Mouse (Mus musculus) forebrain, embryonic 15.5 days (tissue): ENCODE measurements around the gene Rbp1. TPM values are rescaled to one million over a fixed set of nuclear protein-coding genes. Genes with fewer than 3 reads are reported as not detected.

Experiments used
- ATAC-seq: fragments of 200-750 bp; cut with Nextera tagmentation; replicated peaks from 2 replicates; pipeline ENCODE4 v1.8.0; 2017; ENCODE audit warnings: mild to moderate bottlenecking, moderate TSS enrichment, moderate library complexity
- H3K27ac ChIP-seq: fragments of 300-500 bp; sonication (generic); replicated peaks from 2 replicates; pipeline ENCODE4 v1.5.1; 2015; ENCODE audit warnings: mild to moderate bottlenecking, inconsistent platforms
- H3K27me3 ChIP-seq: fragments of 300-500 bp; sonication (generic); 2 replicates; pipeline ENCODE4 v1.6.1; 2015; ENCODE audit warnings: inconsistent platforms
- H3K36me3 ChIP-seq: fragments of 300-500 bp; sonication (generic); 2 replicates; pipeline ENCODE4 v1.6.1; 2015; ENCODE audit warnings: mild to moderate bottlenecking, inconsistent platforms
- H3K4me1 ChIP-seq: fragments of 300-500 bp; sonication (generic); 2 replicates; pipeline ENCODE4 v1.6.1; 2015; ENCODE audit warnings: inconsistent platforms
- H3K4me2 ChIP-seq: fragments of 300-500 bp; sonication (generic); replicated peaks from 2 replicates; pipeline ENCODE4 v1.6.1; 2015; ENCODE audit warnings: mild to moderate bottlenecking, inconsistent platforms
- H3K4me3 ChIP-seq: fragments of 300-500 bp; sonication (generic); 2 replicates; pipeline ENCODE4 v1.5.1; 2015; ENCODE audit warnings: mild to moderate bottlenecking, inconsistent platforms
- H3K9ac ChIP-seq: fragments of 300-500 bp; sonication (generic); replicated peaks from 2 replicates; pipeline ENCODE4 v1.6.1; 2015; ENCODE audit warnings: mild to moderate bottlenecking, inconsistent platforms
- H3K9me3 ChIP-seq: fragments of 300-500 bp; sonication (generic); 2 replicates; pipeline ENCODE4 v1.6.1; 2016; ENCODE audit warnings: inconsistent platforms
- WGBS: fragments of 180-500 bp; shearing (Covaris S2); methylation state at CpG from one replicate; pipeline ENCODE4 v1.1.7; 2015; ENCODE audit warnings: mixed read lengths; 5-methylcytosine and 5-hydroxymethylcytosine counted together
- polyA plus RNA-seq: library from polyadenylated mRNA; unstranded; fragments of >200 nt; fragmentation: Nextera tagmentation; extraction: Ambion mirVana; gene quantifications from 2 replicates; pipeline ENCODE4 v1.2.1, GENCODE M21; 2015

The Rbp1 gene
- polyA plus RNA-seq, 1 experiment from 2014 or later: 42.7 TPM

- Histone ChIP-seq H3K4me1 (peaks cover 31% of the 10 kb centered on the region), H3K4me3 (no peak overlapping the region), H3K9me3 (no peaks in the 10 kb centered on the region), H3K27me3 (0 out of 2 replicates have a peak, but pooled peaks cover 4% of the 10 kb centered on the region), H3K9ac (no peak overlapping the region), H3K36me3 (no peaks in the 10 kb centered on the region), H3K4me2 (no peak overlapping the region), H3K27ac (no peak overlapping the region)
- WGBS: 77% methylated on average over 4 of the region's 4 CpGs
- ATAC-seq: no peak
Observed at GRCm38 (mm10) chr9:98427906-98428517, 5.3 kb downstream of the Rbp1 start.

- Histone ChIP-seq H3K36me3 (no peaks in the 10 kb centered on the region), H3K27me3 (0 out of 2 replicates have a peak, but pooled peaks cover 4% of the 10 kb centered on the region), H3K4me1 (peaks cover 31% of the 10 kb centered on the region), H3K9ac (no peak overlapping the region), H3K9me3 (no peaks in the 10 kb centered on the region), H3K4me3 (no peak overlapping the region), H3K4me2 (no peak overlapping the region), H3K27ac (no peak overlapping the region)
- no peak for ATAC-seq
- 64% methylated on average over 8 of the region's 8 CpGs for WGBS
Observed at GRCm38 (mm10) chr9:98428783-98429182, 6.0 kb downstream of the Rbp1 start.

GRCm38 (mm10) chr9:98429806-98430205 is 7.0 kb downstream of the Rbp1 start:
- no peak for ATAC-seq
- H3K9ac ChIP-seq: no peak overlapping the region
- no peak overlapping the region for H3K4me3 ChIP-seq
- 11% methylated on average over 7 of the region's 7 CpGs for WGBS
- H3K9me3 ChIP-seq: no peaks in the 10 kb centered on the region
- no peaks in the 10 kb centered on the region for H3K36me3 ChIP-seq
- peaks cover 23% of the 10 kb centered on the region for H3K4me1 ChIP-seq
- no peak overlapping the region; the same call in 1 of the 2 replicates for H3K27ac ChIP-seq
- H3K4me2 ChIP-seq: peak overlapping the region; percentile 7
- no peaks in the 10 kb centered on the region for H3K27me3 ChIP-seq

DNA sequence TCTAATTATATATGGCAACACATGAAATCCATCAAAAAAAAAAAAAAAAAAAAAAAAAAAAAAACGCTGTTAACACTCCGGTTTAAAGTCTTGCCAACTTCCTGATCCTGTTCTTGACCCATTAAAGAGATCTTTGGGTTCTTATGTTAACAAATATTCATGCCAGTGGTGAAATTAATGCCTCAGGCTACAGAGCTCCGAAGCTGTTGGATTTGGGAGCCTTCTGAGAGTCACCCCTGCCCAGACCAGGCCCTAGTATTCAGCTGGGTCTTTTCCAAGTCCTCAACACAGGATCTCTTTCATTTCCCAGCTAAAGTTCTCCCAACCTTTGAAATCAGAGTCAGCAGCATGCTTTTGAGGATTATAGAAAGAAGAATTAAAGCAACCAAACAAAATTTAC is 7.8 kb downstream of the Rbp1 start:
- no peak overlapping the region for H3K4me2 ChIP-seq
- no peak overlapping the region for H3K27ac ChIP-seq
- H3K4me1 ChIP-seq: peaks cover 21% of the 10 kb centered on the region
- no peak overlapping the region for H3K9ac ChIP-seq
- H3K27me3 ChIP-seq: no peaks in the 10 kb centered on the region
- no peaks in the 10 kb centered on the region for H3K36me3 ChIP-seq
- H3K4me3 ChIP-seq: no peak overlapping the region
- ATAC-seq: no peak
- no peaks in the 10 kb centered on the region for H3K9me3 ChIP-seq
- WGBS: 57% methylated on average over 3 of the region's 3 CpGs

GRCm38 (mm10) chr9:98433021-98433420 is 10.3 kb downstream of the Rbp1 start:
- Histone ChIP-seq H3K36me3 (no peaks in the 10 kb centered on the region), H3K27ac (no peak overlapping the region), H3K9me3 (no peaks in the 10 kb centered on the region), H3K27me3 (no peaks in the 10 kb centered on the region), H3K4me2 (no peak overlapping the region), H3K4me1 (peaks cover 18% of the 10 kb centered on the region), H3K4me3 (no peak overlapping the region), H3K9ac (no peak overlapping the region)
- 30% methylated on average over 2 of the region's 2 CpGs for WGBS
- ATAC-seq: no peak

DNA sequence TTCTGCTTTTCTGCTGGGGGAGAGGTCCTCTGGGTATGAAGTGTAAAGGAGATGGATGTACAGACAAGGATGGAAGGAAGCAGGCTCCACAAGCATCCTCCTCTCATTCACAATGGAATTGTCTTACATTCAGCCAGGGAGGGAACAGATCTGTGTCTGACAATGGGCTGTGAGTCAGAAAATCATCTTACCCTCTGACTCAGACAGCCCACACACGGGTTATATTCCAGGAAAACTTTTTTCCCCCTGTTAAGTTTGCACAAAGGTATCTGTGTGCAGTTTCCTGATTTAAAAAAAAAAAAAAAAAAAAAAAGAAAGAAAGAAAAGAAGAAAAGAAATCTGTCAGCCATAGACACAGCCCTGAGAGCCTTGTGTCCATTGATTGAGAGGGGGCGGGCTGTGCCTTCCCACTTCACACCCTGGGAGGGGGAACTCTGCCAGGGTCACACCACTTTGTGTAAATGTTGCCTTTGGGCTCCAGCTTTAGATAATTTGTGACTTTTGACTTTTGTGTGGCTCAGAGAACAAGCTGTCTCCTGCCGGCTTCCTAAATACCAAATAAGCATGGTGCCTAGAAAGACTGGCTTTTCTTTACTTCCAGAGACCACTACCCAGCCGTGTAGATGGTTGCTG is 11.3 kb downstream of the Rbp1 start:
- Histone ChIP-seq H3K4me1 (peaks cover 15% of the 10 kb centered on the region), H3K4me3 (no peak overlapping the region), H3K4me2 (no peak overlapping the region), H3K9me3 (no peaks in the 10 kb centered on the region), H3K36me3 (no peaks in the 10 kb centered on the region), H3K27me3 (no peaks in the 10 kb centered on the region), H3K9ac (no peak overlapping the region), H3K27ac (no peak overlapping the region)
- ATAC-seq: no peak
- WGBS: 20% methylated on average over 4 of the region's 4 CpGs

GRCm38 (mm10) chr9:98437819-98438218 is 15.1 kb downstream of the Rbp1 start:
- H3K4me3 ChIP-seq: no peak overlapping the region
- no peak for ATAC-seq
- H3K4me1 ChIP-seq: peaks cover 5% of the 10 kb centered on the region
- H3K4me2 ChIP-seq: no peak overlapping the region
- H3K9ac ChIP-seq: no peak overlapping the region
- 90% methylated on average over 4 of the region's 4 CpGs for WGBS
- no peaks in the 10 kb centered on the region; the same call in 1 of the 2 replicates for H3K27me3 ChIP-seq
- no peaks in the 10 kb centered on the region for H3K36me3 ChIP-seq
- no peaks in the 10 kb centered on the region for H3K9me3 ChIP-seq
- H3K27ac ChIP-seq: no peak overlapping the region

GRCm38 (mm10) chr9:98439091-98439490 is 16.3 kb downstream of the Rbp1 start:
- no peak for ATAC-seq
- WGBS: 71% methylated on average over 3 of the region's 3 CpGs
- Histone ChIP-seq H3K27me3 (no peaks in the 10 kb centered on the region; the same call in 1 of the 2 replicates), H3K9me3 (no peaks in the 10 kb centered on the region), H3K4me1 (peaks cover 5% of the 10 kb centered on the region), H3K27ac (no peak overlapping the region), H3K9ac (no peak overlapping the region), H3K4me3 (no peak overlapping the region), H3K36me3 (no peaks in the 10 kb centered on the region), H3K4me2 (no peak overlapping the region)

- 40% methylated on average over 5 of the region's 5 CpGs for WGBS
- Histone ChIP-seq H3K4me1 (peaks cover 5% of the 10 kb centered on the region), H3K9ac (no peak overlapping the region), H3K4me3 (no peak overlapping the region), H3K36me3 (0 out of 2 replicates have a peak, but pooled peaks cover 3% of the 10 kb centered on the region), H3K9me3 (no peaks in the 10 kb centered on the region), H3K4me2 (no peak overlapping the region), H3K27me3 (no peaks in the 10 kb centered on the region; the same call in 1 of the 2 replicates), H3K27ac (no peak overlapping the region)
- no peak for ATAC-seq
Observed at GRCm38 (mm10) chr9:98442638-98443037, 19.9 kb downstream of the Rbp1 start.

DNA sequence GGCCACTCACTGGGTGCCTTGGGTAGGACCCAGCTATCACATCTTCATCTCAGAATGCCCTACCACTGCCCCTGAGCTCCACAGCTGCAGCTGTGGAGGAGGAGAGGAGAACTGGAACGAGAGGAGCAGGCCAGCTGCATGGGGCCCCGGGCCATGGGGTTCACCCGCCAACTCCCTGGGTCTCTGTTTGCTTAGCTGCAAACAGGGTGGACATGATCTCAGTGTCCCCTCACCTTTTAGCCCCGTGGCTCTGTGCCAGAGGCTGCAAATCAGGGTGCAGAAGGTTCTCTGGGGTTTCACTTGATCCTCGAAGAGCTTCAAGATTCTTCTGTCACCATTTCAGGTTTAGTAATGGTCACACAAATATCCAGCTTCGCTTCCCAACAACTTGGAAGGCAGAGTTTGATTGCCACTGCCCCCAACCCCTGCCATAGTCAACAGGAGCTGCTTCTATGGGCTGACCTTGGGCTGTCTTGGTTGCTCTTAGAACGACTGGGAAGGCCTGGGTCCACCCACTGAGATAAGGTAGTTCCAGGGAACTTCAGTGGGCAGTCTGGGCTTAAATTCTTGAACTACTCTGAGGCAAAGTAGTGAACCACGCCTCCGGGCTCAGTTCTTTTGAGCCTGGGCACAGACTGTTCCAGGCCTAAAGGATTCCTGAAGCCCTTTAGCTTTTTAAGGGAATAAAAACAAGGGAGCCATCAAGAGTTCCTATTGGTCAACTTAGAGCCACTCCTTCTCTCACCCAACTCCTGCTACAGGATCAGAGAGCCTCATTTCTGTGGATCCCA is 22.8 kb downstream of the Rbp1 start:
- no peak overlapping the region for H3K9ac ChIP-seq
- no peaks in the 10 kb centered on the region for H3K9me3 ChIP-seq
- H3K27ac ChIP-seq: no peak overlapping the region
- WGBS: 87% methylated on average over 9 of the region's 9 CpGs
- 0 out of 2 replicates have a peak, but pooled peaks cover 3% of the 10 kb centered on the region for H3K36me3 ChIP-seq
- no peak overlapping the region for H3K4me3 ChIP-seq
- no peak for ATAC-seq
- H3K27me3 ChIP-seq: no peaks in the 10 kb centered on the region; the same call in 1 of the 2 replicates
- H3K4me1 ChIP-seq: no peaks in the 10 kb centered on the region
- H3K4me2 ChIP-seq: no peak overlapping the region

- 30% methylated on average over 1 of the region's 1 CpGs for WGBS
- no peaks in the 10 kb centered on the region for H3K27me3 ChIP-seq
- ATAC-seq: peak; percentile 53; the same call in 1 of the 2 replicates
- no peaks in the 10 kb centered on the region for H3K4me1 ChIP-seq
- H3K36me3 ChIP-seq: no peaks in the 10 kb centered on the region
- H3K27ac ChIP-seq: no peak overlapping the region
- no peak overlapping the region for H3K4me2 ChIP-seq
- no peak overlapping the region for H3K9ac ChIP-seq
- H3K9me3 ChIP-seq: no peaks in the 10 kb centered on the region
- no peak overlapping the region for H3K4me3 ChIP-seq
Observed at GRCm38 (mm10) chr9:98450976-98451375, 28.2 kb downstream of the Rbp1 start.

GRCm38 (mm10) chr9:98466709-98467108 is 43.9 kb downstream of the Rbp1 start:
- no peaks in the 10 kb centered on the region for H3K9me3 ChIP-seq
- no peak overlapping the region for H3K27ac ChIP-seq
- no peaks in the 10 kb centered on the region for H3K4me1 ChIP-seq
- no peaks in the 10 kb centered on the region for H3K36me3 ChIP-seq
- H3K27me3 ChIP-seq: no peaks in the 10 kb centered on the region
- 75% methylated on average over 2 of the region's 2 CpGs for WGBS
- no peak overlapping the region for H3K9ac ChIP-seq
- no peak overlapping the region for H3K4me3 ChIP-seq
- no peak for ATAC-seq
- no peak overlapping the region for H3K4me2 ChIP-seq
